Mouse (Mus musculus): Measurements from ENCODE around the gene Tk2.

DNA sequence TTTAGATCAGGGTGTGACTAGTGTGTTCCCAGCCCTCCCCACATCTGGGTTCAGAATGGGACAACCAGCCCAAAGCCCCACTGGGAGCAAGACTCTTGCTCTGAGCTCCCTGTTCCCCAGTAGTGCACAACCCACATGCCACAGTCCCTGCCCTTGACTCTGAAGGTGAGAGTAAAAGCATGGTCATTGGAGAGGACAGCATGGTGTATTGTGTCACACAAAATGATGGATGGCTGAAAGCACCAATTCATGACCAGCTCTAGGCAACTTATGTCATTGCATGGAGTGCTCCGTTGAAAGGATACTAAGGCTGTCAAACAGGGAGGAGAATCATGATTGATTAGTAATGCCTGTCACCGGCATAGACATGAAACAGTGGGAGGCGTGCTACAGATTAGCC, 43.1 kb downstream of the Tk2 start:
- TF ChIP-seq POLR2A (IDR thresholded peaks at IDR 0.05; ENCODE audit: borderline replicate concordance, low read depth, low read length) (no peak), CTCF (IDR thresholded peaks at IDR 0.05; ENCODE audit: low read depth, low read length) (no peak)

Data from bone marrow macrophage, adult 2 months (primary cell).